Mouse (Mus musculus) heart, postnatal 0 days (tissue): ENCODE results near the gene M1ap.

Experiments
- CTCF ChIP-seq: IDR thresholded peaks from 2 replicates; pipeline ENCODE4 v1.5.1; 2016; ENCODE audit warnings: antibody characterized with exemption, control low read depth, low read depth
- EP300 ChIP-seq: IDR thresholded peaks from 2 replicates; pipeline ENCODE4 v1.6.1; 2016; ENCODE audit warnings: antibody characterized with exemption, low read depth

GRCm38 (mm10) chr6:83003850-83004249 lies 57.1 kb downstream of the M1ap start:
- no peak for TF ChIP-seq CTCF
- no peak for TF ChIP-seq EP300
